Mouse (Mus musculus) testis, postnatal 10 days (tissue): ENCODE measurements at regions not wholly inside any gene's neighbourhood (a gene's known extent, or its start where the extent isn't known, plus 50 kb on each side); places are given as distances from the start of the nearest gene placed in this dataset.
"Not testable (repeated sequence)": the region's sequence is repeated elsewhere in the genome, so short reads cannot be mapped to it uniquely, and the experiment has no call there.

Experiments
- DNase-seq: peaks from one replicate; pipeline ENCODE4 v3.0.0; 2021; ENCODE audit warnings: low spot score

GRCm38 (mm10) chr16:58155538-58155937 lies 252.7 kb upstream of the Dcbld2 start:
- no peak for DNase-seq

- no peak for DNase-seq
Observed at GRCm38 (mm10) chr16:58178744-58179401, 229.4 kb upstream of the Dcbld2 start.

- not testable (repeated sequence) for DNase-seq
Observed at GRCm38 (mm10) chr16:58179981-58180380, 228.3 kb upstream of the Dcbld2 start.

- no peak for DNase-seq
Observed at GRCm38 (mm10) chr16:58194619-58195497, 213.4 kb upstream of the Dcbld2 start.

- DNase-seq = no peak
Observed at GRCm38 (mm10) chr16:58211872-58212271, 196.4 kb upstream of the Dcbld2 start.

- no peak for DNase-seq
Observed at GRCm38 (mm10) chr16:58234686-58235085, 173.6 kb upstream of the Dcbld2 start.

- DNase-seq = no peak
Observed at GRCm38 (mm10) chr16:58236857-58237256, 171.4 kb upstream of the Dcbld2 start.

GRCm38 (mm10) chr16:58276281-58276680 lies 132.0 kb upstream of the Dcbld2 start:
- no peak for DNase-seq

- no peak for DNase-seq
Observed at GRCm38 (mm10) chr16:58281474-58281873, 126.8 kb upstream of the Dcbld2 start.

- DNase-seq = no peak
Observed at GRCm38 (mm10) chr16:58294457-58294856, 113.8 kb upstream of the Dcbld2 start.

- no peak for DNase-seq
Observed at GRCm38 (mm10) chr16:58295128-58295527, 113.1 kb upstream of the Dcbld2 start.

GRCm38 (mm10) chr16:58299495-58299894 lies 108.7 kb upstream of the Dcbld2 start:
- peak; percentile 55 for DNase-seq

GRCm38 (mm10) chr16:58300098-58300497 lies 108.1 kb upstream of the Dcbld2 start:
- DNase-seq = no peak

- no peak for DNase-seq
Observed at GRCm38 (mm10) chr16:58303555-58303954, 104.7 kb upstream of the Dcbld2 start.

GRCm38 (mm10) chr16:58316889-58317455 lies 91.3 kb upstream of the Dcbld2 start:
- no peak for DNase-seq

GRCm38 (mm10) chr16:58331087-58331486 lies 77.2 kb upstream of the Dcbld2 start:
- DNase-seq = no peak

GRCm38 (mm10) chr16:58343921-58344320 lies 64.3 kb upstream of the Dcbld2 start:
- no peak for DNase-seq

- no peak for DNase-seq
Observed at GRCm38 (mm10) chr16:58349354-58349753, 58.9 kb upstream of the Dcbld2 start.

- DNase-seq = no peak
Observed at GRCm38 (mm10) chr16:58349802-58350201, 58.4 kb upstream of the Dcbld2 start.

GRCm38 (mm10) chr16:58352156-58352555 lies 56.1 kb upstream of the Dcbld2 start:
- no peak for DNase-seq

GRCm38 (mm10) chr16:58354551-58354950 lies 53.7 kb upstream of the Dcbld2 start:
- peak; percentile 53 for DNase-seq
